Mouse (Mus musculus) stomach, embryonic 16.5 days (tissue): Measurements from ENCODE around the gene Sfrp5. TPM values are rescaled to one million over a fixed set of nuclear protein-coding genes. Genes with fewer than 3 reads are reported as not detected.

Source experiments
- ATAC-seq: fragments of 200-750 bp; cut with Nextera tagmentation; 2 replicates; pipeline ENCODE4 v1.8.0; 2017; ENCODE audit warnings: moderate number of reproducible peaks, moderate TSS enrichment; ENCODE audit not compliant: insufficient read depth, low FRiP score
- H3K27ac ChIP-seq: fragments of 300-500 bp; sonication (generic); 2 replicates; pipeline ENCODE4 v1.5.1; 2014; ENCODE audit warnings: low read length
- H3K27me3 ChIP-seq: fragments of 300-500 bp; sonication (generic); 2 replicates; pipeline ENCODE4 v1.6.1; 2014; ENCODE audit warnings: low read length, control low read depth, mixed read lengths; ENCODE audit not compliant: control insufficient read depth, insufficient read depth
- H3K36me3 ChIP-seq: fragments of 300-500 bp; sonication (generic); 2 replicates; pipeline ENCODE4 v1.6.1; 2014; ENCODE audit warnings: low read length; ENCODE audit not compliant: control insufficient read depth, insufficient read depth
- H3K4me1 ChIP-seq: fragments of 300-500 bp; sonication (generic); 2 replicates; pipeline ENCODE4 v1.6.1; 2014; ENCODE audit warnings: low read length, control low read depth, mixed read lengths; ENCODE audit not compliant: control insufficient read depth, insufficient read depth
- H3K4me2 ChIP-seq: fragments of 300-500 bp; sonication (generic); 2 replicates; pipeline ENCODE4 v1.6.1; 2014; ENCODE audit warnings: low read depth, low read length, mixed read lengths
- H3K4me3 ChIP-seq: fragments of 300-500 bp; sonication (generic); replicated peaks from 2 replicates; pipeline ENCODE4 v1.5.1; 2014; ENCODE audit warnings: mild to moderate bottlenecking, low read length
- H3K9ac ChIP-seq: fragments of 300-500 bp; sonication (generic); 2 replicates; pipeline ENCODE4 v1.6.1; 2014; ENCODE audit warnings: low read length
- H3K9me3 ChIP-seq: fragments of 300-500 bp; sonication (generic); replicated peaks from 2 replicates; pipeline ENCODE4 v1.6.1; 2016; ENCODE audit warnings: low read length, control low read depth; ENCODE audit not compliant: control insufficient read depth
- WGBS: fragments of 180-500 bp; shearing (Covaris S2); extraction: QIAGEN DNeasy Blood & Tissue Kit; methylation state at CpG from one replicate; pipeline ENCODE4 v1.1.7; 2014; 5-methylcytosine and 5-hydroxymethylcytosine counted together
- polyA plus RNA-seq: library from polyadenylated mRNA; unstranded; fragments of >200 nt; fragmentation: Nextera tagmentation; extraction: Ambion mirVana; gene quantifications from 2 replicates; pipeline ENCODE4 v1.2.1, GENCODE M21; 2015

Sfrp5 gene
- polyA plus RNA-seq, 1 experiment from 2014 or later: 6.9 TPM

GRCm38 (mm10) chr19:42230986-42231385, 28.9 kb upstream of the Sfrp5 start:
- H3K9ac ChIP-seq: no peak overlapping the region
- no peak overlapping the region for H3K4me2 ChIP-seq
- no peak for ATAC-seq
- no peaks in the 10 kb centered on the region for H3K4me1 ChIP-seq
- WGBS: 79% methylated on average over 13 of the region's 13 CpGs
- H3K9me3 ChIP-seq: no peaks in the 10 kb centered on the region
- no peaks in the 10 kb centered on the region for H3K36me3 ChIP-seq
- no peaks in the 10 kb centered on the region for H3K27me3 ChIP-seq
- no peak overlapping the region for H3K27ac ChIP-seq
- no peak overlapping the region for H3K4me3 ChIP-seq

- no peaks in the 10 kb centered on the region for H3K36me3 ChIP-seq
- no peak overlapping the region for H3K4me3 ChIP-seq
- no peak for ATAC-seq
- WGBS: 53% methylated on average over 5 of the region's 5 CpGs
- no peak overlapping the region for H3K4me2 ChIP-seq
- no peaks in the 10 kb centered on the region for H3K4me1 ChIP-seq
- no peak overlapping the region for H3K27ac ChIP-seq
- no peak overlapping the region for H3K9ac ChIP-seq
- H3K27me3 ChIP-seq: no peaks in the 10 kb centered on the region
- no peaks in the 10 kb centered on the region for H3K9me3 ChIP-seq
Observed at GRCm38 (mm10) chr19:42230288-42230568, 28.2 kb upstream of the Sfrp5 start.

GRCm38 (mm10) chr19:42229499-42230287, 27.6 kb upstream of the Sfrp5 start:
- Histone ChIP-seq H3K4me1 (no peaks in the 10 kb centered on the region), H3K4me2 (no peak overlapping the region), H3K27ac (no peak overlapping the region), H3K4me3 (no peak overlapping the region), H3K9ac (no peak overlapping the region), H3K27me3 (no peaks in the 10 kb centered on the region), H3K9me3 (no peaks in the 10 kb centered on the region), H3K36me3 (no peaks in the 10 kb centered on the region)
- no peak for ATAC-seq
- WGBS: 73% methylated on average over 17 of the region's 17 CpGs

GRCm38 (mm10) chr19:42226451-42226850, 24.4 kb upstream of the Sfrp5 start:
- no peaks in the 10 kb centered on the region for H3K36me3 ChIP-seq
- WGBS: 77% methylated on average over 10 of the region's 10 CpGs
- H3K9ac ChIP-seq: no peak overlapping the region
- H3K4me2 ChIP-seq: no peak overlapping the region
- no peaks in the 10 kb centered on the region for H3K27me3 ChIP-seq
- no peak for ATAC-seq
- no peaks in the 10 kb centered on the region for H3K9me3 ChIP-seq
- H3K27ac ChIP-seq: no peak overlapping the region
- H3K4me1 ChIP-seq: no peaks in the 10 kb centered on the region
- H3K4me3 ChIP-seq: no peak overlapping the region

GRCm38 (mm10) chr19:42217374-42217763, 15.3 kb upstream of the Sfrp5 start:
- Histone ChIP-seq H3K27ac (no peak overlapping the region), H3K4me2 (no peak overlapping the region), H3K4me3 (no peak overlapping the region), H3K9ac (no peak overlapping the region), H3K27me3 (no peaks in the 10 kb centered on the region), H3K9me3 (no peaks in the 10 kb centered on the region), H3K4me1 (no peaks in the 10 kb centered on the region), H3K36me3 (no peaks in the 10 kb centered on the region)
- WGBS: 7% methylated on average over 2 of the region's 2 CpGs
- no peak for ATAC-seq

- H3K4me2 ChIP-seq: no peak overlapping the region
- no peak overlapping the region for H3K4me3 ChIP-seq
- WGBS: 60% methylated on average over 7 of the region's 7 CpGs
- no peaks in the 10 kb centered on the region for H3K36me3 ChIP-seq
- no peak overlapping the region for H3K27ac ChIP-seq
- no peak for ATAC-seq
- H3K9ac ChIP-seq: no peak overlapping the region
- H3K9me3 ChIP-seq: no peaks in the 10 kb centered on the region
- H3K27me3 ChIP-seq: no peaks in the 10 kb centered on the region
- no peaks in the 10 kb centered on the region for H3K4me1 ChIP-seq
Observed at GRCm38 (mm10) chr19:42216699-42217373, 14.8 kb upstream of the Sfrp5 start.

- Histone ChIP-seq H3K36me3 (no peaks in the 10 kb centered on the region), H3K4me1 (no peaks in the 10 kb centered on the region), H3K4me3 (no peak overlapping the region), H3K9me3 (no peaks in the 10 kb centered on the region), H3K9ac (no peak overlapping the region), H3K4me2 (no peak overlapping the region), H3K27me3 (no peaks in the 10 kb centered on the region), H3K27ac (no peak overlapping the region)
- WGBS: 35% methylated on average over 2 of the region's 2 CpGs
- ATAC-seq: no peak
Observed at GRCm38 (mm10) chr19:42214601-42215000, 12.5 kb upstream of the Sfrp5 start.

- Histone ChIP-seq H3K4me3 (no peak overlapping the region), H3K9ac (no peak overlapping the region), H3K27me3 (no peaks in the 10 kb centered on the region), H3K4me2 (no peak overlapping the region), H3K36me3 (no peaks in the 10 kb centered on the region), H3K27ac (no peak overlapping the region), H3K9me3 (no peaks in the 10 kb centered on the region), H3K4me1 (no peaks in the 10 kb centered on the region)
- whole genome bisulfite sequencing: 18% methylated on average over 8 of the region's 8 CpGs
- ATAC-seq: no peak
Observed at GRCm38 (mm10) chr19:42211936-42212335, 9.9 kb upstream of the Sfrp5 start.

- Histone ChIP-seq H3K9ac (no peak overlapping the region), H3K36me3 (no peaks in the 10 kb centered on the region), H3K9me3 (no peaks in the 10 kb centered on the region), H3K4me2 (no peak overlapping the region), H3K27me3 (no peaks in the 10 kb centered on the region), H3K4me1 (no peaks in the 10 kb centered on the region), H3K4me3 (no peak overlapping the region), H3K27ac (no peak overlapping the region)
- no peak for ATAC-seq
- 54% methylated on average over 6 of the region's 6 CpGs for WGBS
Observed at GRCm38 (mm10) chr19:42209976-42210375, 7.9 kb upstream of the Sfrp5 start.
